Mouse (Mus musculus) embryonic facial prominence, embryonic 13.5 days (tissue): ENCODE measurements around the gene Vac14. TPM values are rescaled to one million over a fixed set of nuclear protein-coding genes. Genes with fewer than 3 reads are reported as not detected.
A peak's percentile ranks its signal among the peaks of the same experiment; 100 is the strongest.

Experiments used
- ATAC-seq: fragments of 200-750 bp; cut with Nextera tagmentation; 2 replicates; pipeline ENCODE4 v1.8.0; 2017; ENCODE audit warnings: low read depth; ENCODE audit not compliant: insufficient number of reproducible peaks, insufficient read depth, low FRiP score, low TSS enrichment
- H3K27ac ChIP-seq: fragments of 300-500 bp; sonication (generic); 2 replicates; pipeline ENCODE4 v1.5.1; 2015; ENCODE audit warnings: moderate library complexity, mild to moderate bottlenecking, inconsistent platforms
- H3K27me3 ChIP-seq: fragments of 300-500 bp; sonication (generic); 2 replicates; pipeline ENCODE4 v1.6.1; 2015; ENCODE audit warnings: mild to moderate bottlenecking, inconsistent platforms
- H3K36me3 ChIP-seq: fragments of 300-500 bp; sonication (generic); 2 replicates; pipeline ENCODE4 v1.6.1; 2015; ENCODE audit warnings: mild to moderate bottlenecking, inconsistent platforms
- H3K4me1 ChIP-seq: fragments of 300-500 bp; sonication (generic); 2 replicates; pipeline ENCODE4 v1.6.1; 2015; ENCODE audit warnings: inconsistent platforms
- H3K4me2 ChIP-seq: fragments of 300-500 bp; sonication (generic); 2 replicates; pipeline ENCODE4 v1.6.1; 2015; ENCODE audit warnings: moderate library complexity, mild to moderate bottlenecking, inconsistent platforms
- H3K4me3 ChIP-seq: fragments of 300-500 bp; sonication (generic); 2 replicates; pipeline ENCODE4 v1.5.1; 2015; ENCODE audit warnings: mild to moderate bottlenecking, inconsistent platforms
- H3K9ac ChIP-seq: fragments of 300-500 bp; sonication (generic); 2 replicates; pipeline ENCODE4 v1.6.1; 2015; ENCODE audit warnings: mild to moderate bottlenecking, inconsistent platforms
- H3K9me3 ChIP-seq: fragments of 300-500 bp; sonication (generic); 2 replicates; pipeline ENCODE4 v1.6.1; 2016; ENCODE audit warnings: inconsistent platforms
- WGBS: fragments of 180-500 bp; shearing (Covaris S2); methylation state at CpG from one replicate; pipeline ENCODE4 v1.1.7; 2015; ENCODE audit warnings: mixed read lengths; 5-methylcytosine and 5-hydroxymethylcytosine counted together
- polyA plus RNA-seq: library from polyadenylated mRNA; unstranded; fragments of >200 nt; fragmentation: Nextera tagmentation; extraction: Ambion mirVana; gene quantifications from 2 replicates; pipeline ENCODE4 v1.2.1, GENCODE M21; 2015

Gene Vac14
- polyA plus RNA-seq, 1 experiment from 2014 or later: 19.8 TPM

GRCm38 (mm10) chr8:110630079-110630478 is 11.7 kb downstream of the Vac14 start:
- Histone ChIP-seq H3K27ac (peak overlapping the region; percentile 60; the same call in 1 of the 2 replicates), H3K27me3 (no peaks in the 10 kb centered on the region), H3K4me1 (peaks cover 21% of the 10 kb centered on the region), H3K4me3 (no peak overlapping the region), H3K36me3 (peaks cover 32% of the 10 kb centered on the region), H3K9me3 (no peaks in the 10 kb centered on the region), H3K4me2 (no peak overlapping the region), H3K9ac (no peak overlapping the region)
- no peak for ATAC-seq
- WGBS: 86% methylated on average over 3 of the region's 3 CpGs

- H3K36me3 ChIP-seq: peaks cover 37% of the 10 kb centered on the region
- no peak overlapping the region for H3K4me3 ChIP-seq
- H3K27ac ChIP-seq: peak overlapping the region; percentile 76
- no peaks in the 10 kb centered on the region for H3K9me3 ChIP-seq
- no peaks in the 10 kb centered on the region for H3K27me3 ChIP-seq
- peak overlapping the region; percentile 26 for H3K4me2 ChIP-seq
- H3K9ac ChIP-seq: no peak overlapping the region
- H3K4me1 ChIP-seq: peaks cover 21% of the 10 kb centered on the region
- WGBS: 71% methylated on average over 8 of the region's 8 CpGs
- peak; percentile 56 for ATAC-seq
These were observed 12.2 kb downstream of the Vac14 start for GRCm38 (mm10) chr8:110630571-110631071.

- Histone ChIP-seq H3K4me1 (peaks cover 21% of the 10 kb centered on the region), H3K9me3 (no peaks in the 10 kb centered on the region), H3K27ac (peak overlapping the region; percentile 76; the same call in 1 of the 2 replicates), H3K27me3 (no peaks in the 10 kb centered on the region), H3K4me2 (peak overlapping the region; percentile 26), H3K4me3 (no peak overlapping the region), H3K9ac (no peak overlapping the region), H3K36me3 (peaks cover 43% of the 10 kb centered on the region)
- ATAC-seq: no peak
- WGBS: 87% methylated on average over 7 of the region's 7 CpGs
These were observed 12.8 kb downstream of the Vac14 start for GRCm38 (mm10) chr8:110631201-110631600.

- H3K36me3 ChIP-seq: peaks cover 61% of the 10 kb centered on the region
- WGBS: 95% methylated on average over 3 of the region's 3 CpGs
These were observed 15.4 kb downstream of the Vac14 start for GRCm38 (mm10) chr8:110633814-110634213.

GRCm38 (mm10) chr8:110636182-110636581 is 17.8 kb downstream of the Vac14 start:
- no peak overlapping the region for H3K9ac ChIP-seq
- no peak overlapping the region for H3K27ac ChIP-seq
- no peaks in the 10 kb centered on the region for H3K27me3 ChIP-seq
- 0 out of 2 replicates have a peak, but pooled peaks cover 5% of the 10 kb centered on the region for H3K4me1 ChIP-seq
- H3K4me2 ChIP-seq: no peak overlapping the region
- no peak overlapping the region for H3K4me3 ChIP-seq
- H3K9me3 ChIP-seq: no peaks in the 10 kb centered on the region
- H3K36me3 ChIP-seq: peaks cover 61% of the 10 kb centered on the region
- WGBS: 86% methylated on average over 6 of the region's 6 CpGs
- no peak for ATAC-seq

More at GRCm38 (mm10) chr8:110633814-110634213, 15.4 kb downstream of the Vac14 start:
- Histone ChIP-seq H3K4me1 (peaks cover 21% of the 10 kb centered on the region), H3K27me3 (no peaks in the 10 kb centered on the region), H3K9ac (no peak overlapping the region), H3K27ac (no peak overlapping the region), H3K9me3 (no peaks in the 10 kb centered on the region), H3K4me2 (no peak overlapping the region), H3K4me3 (no peak overlapping the region)
- ATAC-seq: no peak

- H3K9me3 ChIP-seq: no peaks in the 10 kb centered on the region
- peaks cover 24% of the 10 kb centered on the region for H3K36me3 ChIP-seq
- H3K4me2 ChIP-seq: no peak overlapping the region
- 89% methylated on average over 5 of the region's 5 CpGs for WGBS
- no peak overlapping the region for H3K9ac ChIP-seq
- H3K4me1 ChIP-seq: no peaks in the 10 kb centered on the region
- H3K4me3 ChIP-seq: no peak overlapping the region
- H3K27me3 ChIP-seq: no peaks in the 10 kb centered on the region
- ATAC-seq: no peak
- H3K27ac ChIP-seq: no peak overlapping the region
These were observed 23.9 kb downstream of the Vac14 start for GRCm38 (mm10) chr8:110642331-110642730.

GRCm38 (mm10) chr8:110643177-110643576 is 24.8 kb downstream of the Vac14 start:
- WGBS: 70% methylated on average over 4 of the region's 4 CpGs

GRCm38 (mm10) chr8:110644422-110644821 is 26.0 kb downstream of the Vac14 start:
- no peak overlapping the region for H3K4me2 ChIP-seq
- no peak overlapping the region for H3K4me3 ChIP-seq
- no peaks in the 10 kb centered on the region for H3K9me3 ChIP-seq
- no peak overlapping the region for H3K27ac ChIP-seq
- H3K27me3 ChIP-seq: no peaks in the 10 kb centered on the region
- no peak overlapping the region for H3K9ac ChIP-seq
- H3K36me3 ChIP-seq: peaks cover 22% of the 10 kb centered on the region; the same call in 1 of the 2 replicates
- no peaks in the 10 kb centered on the region for H3K4me1 ChIP-seq
- no peak for ATAC-seq
- WGBS: 86% methylated on average over 4 of the region's 4 CpGs

More at GRCm38 (mm10) chr8:110643177-110643576, 24.8 kb downstream of the Vac14 start:
- Histone ChIP-seq H3K4me2 (no peak overlapping the region), H3K4me1 (no peaks in the 10 kb centered on the region), H3K9ac (no peak overlapping the region), H3K9me3 (no peaks in the 10 kb centered on the region), H3K36me3 (peaks cover 17% of the 10 kb centered on the region; the same call in 1 of the 2 replicates), H3K27me3 (no peaks in the 10 kb centered on the region), H3K27ac (no peak overlapping the region), H3K4me3 (no peak overlapping the region)
- no peak for ATAC-seq

GRCm38 (mm10) chr8:110644901-110645300 is 26.5 kb downstream of the Vac14 start:
- H3K27ac ChIP-seq: no peak overlapping the region
- WGBS: 82% methylated on average over 2 of the region's 2 CpGs

GRCm38 (mm10) chr8:110645340-110645739 is 27.0 kb downstream of the Vac14 start:
- Histone ChIP-seq H3K27me3 (no peaks in the 10 kb centered on the region), H3K36me3 (peaks cover 30% of the 10 kb centered on the region; the same call in 1 of the 2 replicates), H3K4me2 (no peak overlapping the region), H3K4me1 (no peaks in the 10 kb centered on the region), H3K4me3 (no peak overlapping the region), H3K27ac (no peak overlapping the region), H3K9ac (no peak overlapping the region), H3K9me3 (no peaks in the 10 kb centered on the region)
- 87% methylated on average over 3 of the region's 3 CpGs for WGBS
- no peak for ATAC-seq

More at GRCm38 (mm10) chr8:110644901-110645300, 26.5 kb downstream of the Vac14 start:
- no peak for ATAC-seq
- H3K9me3 ChIP-seq: no peaks in the 10 kb centered on the region
- H3K4me3 ChIP-seq: no peak overlapping the region
- H3K4me1 ChIP-seq: no peaks in the 10 kb centered on the region
- no peak overlapping the region for H3K4me2 ChIP-seq
- peaks cover 27% of the 10 kb centered on the region; the same call in 1 of the 2 replicates for H3K36me3 ChIP-seq
- H3K27me3 ChIP-seq: no peaks in the 10 kb centered on the region
- H3K9ac ChIP-seq: no peak overlapping the region

GRCm38 (mm10) chr8:110646064-110646463 is 27.7 kb downstream of the Vac14 start:
- Histone ChIP-seq H3K9me3 (no peaks in the 10 kb centered on the region), H3K27me3 (no peaks in the 10 kb centered on the region), H3K9ac (no peak overlapping the region), H3K4me2 (no peak overlapping the region), H3K27ac (no peak overlapping the region), H3K4me3 (no peak overlapping the region), H3K36me3 (peaks cover 34% of the 10 kb centered on the region; the same call in 1 of the 2 replicates), H3K4me1 (no peaks in the 10 kb centered on the region)
- ATAC-seq: no peak
- 31% methylated on average over 6 of the region's 6 CpGs for WGBS

GRCm38 (mm10) chr8:110648577-110648976 is 30.2 kb downstream of the Vac14 start:
- WGBS: 91% methylated on average over 3 of the region's 3 CpGs
- Histone ChIP-seq H3K4me3 (no peak overlapping the region), H3K27me3 (no peaks in the 10 kb centered on the region), H3K9ac (no peak overlapping the region), H3K27ac (no peak overlapping the region), H3K9me3 (no peaks in the 10 kb centered on the region), H3K36me3 (peaks cover 43% of the 10 kb centered on the region), H3K4me2 (no peak overlapping the region), H3K4me1 (no peaks in the 10 kb centered on the region)
- ATAC-seq: no peak
